Mouse (Mus musculus) C2C12 (cell line): Measurements from ENCODE around the gene Asic3.

Source experiments
- CTCF ChIP-seq: IDR thresholded peaks from one replicate; pipeline ENCODE4 v1.5.1; 2011; ENCODE audit not compliant: control insufficient read depth, insufficient read depth, insufficient read length
- FOSL1 ChIP-seq: IDR thresholded peaks from one replicate; pipeline ENCODE4 v1.8.0; 2011; ENCODE audit warnings: mild to moderate bottlenecking, low read length; ENCODE audit not compliant: poor library complexity, insufficient read depth, severe bottlenecking
- MAX ChIP-seq: IDR thresholded peaks from one replicate; pipeline ENCODE4 v1.6.1; 2011; ENCODE audit warnings: mild to moderate bottlenecking, control low read depth
- MYOD1 ChIP-seq: IDR thresholded peaks from one replicate; pipeline ENCODE4 v1.6.1; 2011; ENCODE audit warnings: low read depth; ENCODE audit not compliant: control insufficient read depth, insufficient read length
- MYOG ChIP-seq: IDR thresholded peaks from one replicate; pipeline ENCODE4 v1.6.1; 2011; ENCODE audit not compliant: control insufficient read depth, insufficient read length; ENCODE audit errors: extremely low read depth
- USF1 ChIP-seq: IDR thresholded peaks from one replicate; pipeline ENCODE4 v1.6.1; 2011; ENCODE audit warnings: low read depth, mild to moderate bottlenecking, control low read depth, moderate library complexity

DNA sequence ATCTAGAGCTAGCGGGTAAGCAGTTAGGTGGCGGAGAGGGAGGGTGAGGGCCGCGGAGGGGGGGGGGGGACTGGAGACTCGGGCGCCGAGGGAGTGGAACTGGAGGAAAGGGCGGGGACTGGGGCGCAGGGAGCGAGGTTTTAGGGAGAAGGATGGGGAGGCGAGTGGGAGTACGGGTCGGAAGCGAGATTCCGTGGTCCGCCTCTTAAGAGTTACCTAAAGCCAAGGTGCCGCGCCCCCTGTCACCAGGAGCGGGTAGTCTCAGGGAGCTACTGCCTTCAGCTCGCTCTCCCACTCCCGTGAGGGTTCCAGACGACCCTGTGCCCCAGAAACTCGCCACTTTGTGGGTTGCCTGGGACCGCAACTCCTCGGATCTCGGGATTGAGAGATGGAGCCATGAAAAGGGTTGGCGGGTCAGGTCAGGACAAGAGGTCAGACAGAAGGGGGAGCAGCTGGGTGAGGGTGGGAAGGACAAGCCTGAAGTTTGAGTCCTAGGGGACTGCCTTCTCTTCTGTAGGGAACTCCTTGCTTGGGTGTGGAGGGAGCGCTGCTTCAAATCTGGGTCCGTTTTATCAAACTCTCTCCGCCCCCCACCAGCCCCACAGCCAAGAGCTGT, 12.3 kb downstream of the Asic3 start:
- TF ChIP-seq CTCF (no peak), FOSL1 (no peak), MYOG (no peak), MYOD1 (no peak), MAX (no peak), USF1 (no peak)
